Mouse (Mus musculus): ENCODE measurements around the gene Smarcb1.

- TF ChIP-seq CTCF (IDR thresholded peaks at IDR 0.05; ENCODE audit: borderline replicate concordance, extremely low read depth, insufficient read depth, insufficient read length) (no peak), POLR2A (IDR thresholded peaks at IDR 0.05; ENCODE audit: borderline replicate concordance, extremely low read depth, insufficient read depth, insufficient read length, poor library complexity, severe bottlenecking) (no peak)
These were observed 41.1 kb downstream of the Smarcb1 start for GRCm38 (mm10) chr10:75880351-75880750.

Data from brain, embryonic 14.5 days (tissue).